Comparison of ENCODE assay signal across 14 mouse cellular contexts in the genomic region with DNA sequence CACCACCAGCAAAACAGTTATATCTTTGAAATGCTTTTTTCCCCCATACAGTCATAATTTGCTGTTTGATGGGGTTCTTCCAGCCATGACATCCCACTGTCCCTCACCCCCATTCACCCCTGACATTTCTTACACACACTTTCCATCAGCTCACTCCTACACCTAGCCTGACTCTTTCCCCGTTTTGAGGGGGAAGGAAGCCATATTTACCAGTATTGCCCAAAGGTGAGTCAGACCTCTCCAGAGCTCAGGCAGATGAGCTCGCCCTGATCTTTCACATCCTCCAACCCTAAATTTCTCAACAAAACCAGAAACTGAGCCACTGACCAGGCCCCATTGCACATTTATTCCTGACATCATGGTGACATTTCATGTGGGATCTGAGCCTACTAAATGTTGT.
"Had no signal": no experiment of that assay in that cellular context is flagged by ENCODE, and none has a peak within 500 bp of the region (broad histone marks: within the 10 kb centered on the region; RNA-seq: fewer than 3 reads in every experiment).

No protein-coding gene starts in this region.

- DNase-seq: kidney, adult 2 months; kidney, postnatal 36 days; left cerebral cortex, postnatal 4 days; liver; lung, adult 18-20 months; lung, postnatal 10 days; lung, postnatal 4 days; retina, postnatal 1 day; right cerebral cortex, postnatal 25 days; spleen, adult 18-20 months; thymus, postnatal 25 days had no signal

- ATAC-seq: liver, embryonic 12.5 days; midbrain, embryonic 13.5 days; midbrain, embryonic 16.5 days had no signal
